Mouse (Mus musculus): ENCODE measurements around the gene Cryl1. TPM values are rescaled to one million over a fixed set of nuclear protein-coding genes. Genes with fewer than 3 reads are reported as not detected.

The Cryl1 gene
- polyA plus RNA-seq, 1 experiment from 2014 or later, result 12.2 TPM

- Histone ChIP-seq H3K36me3 (no peaks in the 10 kb centered on the region), H3K4me3 (replicated peaks) (no peak overlapping the region), H3K27ac (replicated peaks) (no peak overlapping the region), H3K27me3 (replicated peaks) (no peaks in the 10 kb centered on the region), H3K4me2 (no peak overlapping the region), H3K4me1 (no peaks in the 10 kb centered on the region), H3K9ac (replicated peaks) (no peak overlapping the region), H3K9me3 (replicated peaks) (no peaks in the 10 kb centered on the region)
- 65% methylated on average over 1 of the region's 1 CpGs for WGBS
- no peak for ATAC-seq (ENCODE audit: low FRiP score)
Observed at GRCm38 (mm10) chr14:57271861-57272260, 126.5 kb downstream of the Cryl1 start.

- Histone ChIP-seq H3K4me3 (replicated peaks) (no peak overlapping the region), H3K27me3 (replicated peaks) (no peaks in the 10 kb centered on the region), H3K9me3 (replicated peaks) (no peaks in the 10 kb centered on the region), H3K4me1 (no peaks in the 10 kb centered on the region), H3K36me3 (no peaks in the 10 kb centered on the region), H3K9ac (replicated peaks) (no peak overlapping the region), H3K4me2 (no peak overlapping the region), H3K27ac (replicated peaks) (no peak overlapping the region)
- 89% methylated on average over 3 of the region's 3 CpGs for WGBS
- ATAC-seq (ENCODE audit: low FRiP score), result no peak
Observed at GRCm38 (mm10) chr14:57268900-57269299, 129.4 kb downstream of the Cryl1 start.

- Histone ChIP-seq H3K27ac (replicated peaks) (no peak overlapping the region), H3K36me3 (no peaks in the 10 kb centered on the region), H3K9ac (replicated peaks) (no peak overlapping the region), H3K4me3 (replicated peaks) (no peak overlapping the region), H3K27me3 (replicated peaks) (no peaks in the 10 kb centered on the region), H3K9me3 (replicated peaks) (no peaks in the 10 kb centered on the region), H3K4me2 (no peak overlapping the region), H3K4me1 (no peaks in the 10 kb centered on the region)
- no peak for ATAC-seq (ENCODE audit: low FRiP score)
- WGBS, result 92% methylated on average over 3 of the region's 3 CpGs
Observed at GRCm38 (mm10) chr14:57268344-57268743, 130.0 kb downstream of the Cryl1 start.

- 80% methylated on average over 10 of the region's 10 CpGs for WGBS
- Histone ChIP-seq H3K27me3 (replicated peaks) (no peaks in the 10 kb centered on the region), H3K4me1 (no peaks in the 10 kb centered on the region), H3K9ac (replicated peaks) (no peak overlapping the region), H3K4me3 (replicated peaks) (no peak overlapping the region), H3K4me2 (no peak overlapping the region), H3K9me3 (replicated peaks) (no peaks in the 10 kb centered on the region), H3K36me3 (no peaks in the 10 kb centered on the region), H3K27ac (replicated peaks) (no peak overlapping the region)
- no peak for ATAC-seq (ENCODE audit: low FRiP score)
Observed at GRCm38 (mm10) chr14:57263943-57264342, 134.4 kb downstream of the Cryl1 start.

GRCm38 (mm10) chr14:57259341-57259740, 139.0 kb downstream of the Cryl1 start:
- WGBS, result 92% methylated on average over 8 of the region's 8 CpGs
- Histone ChIP-seq H3K27ac (replicated peaks) (no peak overlapping the region), H3K9me3 (replicated peaks) (no peaks in the 10 kb centered on the region), H3K36me3 (no peaks in the 10 kb centered on the region), H3K9ac (replicated peaks) (no peak overlapping the region), H3K4me1 (no peaks in the 10 kb centered on the region), H3K4me2 (no peak overlapping the region), H3K27me3 (replicated peaks) (no peaks in the 10 kb centered on the region), H3K4me3 (replicated peaks) (no peak overlapping the region)
- no peak for ATAC-seq (ENCODE audit: low FRiP score)

- Histone ChIP-seq H3K36me3 (no peaks in the 10 kb centered on the region), H3K27me3 (replicated peaks) (no peaks in the 10 kb centered on the region), H3K27ac (replicated peaks) (no peak overlapping the region), H3K9me3 (replicated peaks) (no peaks in the 10 kb centered on the region), H3K9ac (replicated peaks) (no peak overlapping the region), H3K4me1 (0 out of 2 replicates have a peak, but pooled peaks cover 3% of the 10 kb centered on the region), H3K4me3 (replicated peaks) (no peak overlapping the region), H3K4me2 (no peak overlapping the region)
- no peak for ATAC-seq (ENCODE audit: low FRiP score)
- 57% methylated on average over 3 of the region's 3 CpGs for WGBS
Observed at GRCm38 (mm10) chr14:57248661-57249060, 149.7 kb downstream of the Cryl1 start.

- Histone ChIP-seq H3K9ac (replicated peaks) (no peak overlapping the region), H3K4me2 (no peak overlapping the region), H3K27me3 (replicated peaks) (no peaks in the 10 kb centered on the region), H3K27ac (replicated peaks) (no peak overlapping the region), H3K36me3 (no peaks in the 10 kb centered on the region), H3K4me1 (0 out of 2 replicates have a peak, but pooled peaks cover 3% of the 10 kb centered on the region), H3K9me3 (replicated peaks) (no peaks in the 10 kb centered on the region), H3K4me3 (replicated peaks) (no peak overlapping the region)
- WGBS, result 73% methylated on average over 6 of the region's 6 CpGs
- ATAC-seq (ENCODE audit: low FRiP score), result no peak
Observed at GRCm38 (mm10) chr14:57246575-57246974, 151.8 kb downstream of the Cryl1 start.

- Histone ChIP-seq H3K27me3 (replicated peaks) (no peaks in the 10 kb centered on the region), H3K36me3 (no peaks in the 10 kb centered on the region), H3K27ac (replicated peaks) (no peak overlapping the region), H3K9me3 (replicated peaks) (no peaks in the 10 kb centered on the region), H3K4me1 (0 out of 2 replicates have a peak, but pooled peaks cover 3% of the 10 kb centered on the region), H3K9ac (replicated peaks) (no peak overlapping the region), H3K4me3 (replicated peaks) (no peak overlapping the region), H3K4me2 (no peak overlapping the region)
- WGBS, result 86% methylated on average over 5 of the region's 5 CpGs
- ATAC-seq (ENCODE audit: low FRiP score), result no peak
Observed at GRCm38 (mm10) chr14:57242978-57243377, 155.4 kb downstream of the Cryl1 start.

GRCm38 (mm10) chr14:57235276-57235675, 163.1 kb downstream of the Cryl1 start:
- no peak for ATAC-seq (ENCODE audit: low FRiP score)
- no peak overlapping the region for H3K4me2 ChIP-seq
- H3K9ac ChIP-seq (replicated peaks), result no peak overlapping the region
- H3K4me1 ChIP-seq, result no peaks in the 10 kb centered on the region
- H3K36me3 ChIP-seq, result no peaks in the 10 kb centered on the region
- no peak overlapping the region for H3K4me3 ChIP-seq (replicated peaks)
- 83% methylated on average over 11 of the region's 11 CpGs for WGBS
- H3K27ac ChIP-seq (replicated peaks), result no peak overlapping the region
- no peaks in the 10 kb centered on the region for H3K27me3 ChIP-seq (replicated peaks)
- H3K9me3 ChIP-seq (replicated peaks), result no peaks in the 10 kb centered on the region

- Histone ChIP-seq H3K36me3 (no peaks in the 10 kb centered on the region), H3K4me3 (replicated peaks) (no peak overlapping the region), H3K9ac (replicated peaks) (no peak overlapping the region), H3K27me3 (replicated peaks) (no peaks in the 10 kb centered on the region), H3K4me1 (no peaks in the 10 kb centered on the region), H3K9me3 (replicated peaks) (no peaks in the 10 kb centered on the region), H3K4me2 (no peak overlapping the region), H3K27ac (replicated peaks) (no peak overlapping the region)
- ATAC-seq (ENCODE audit: low FRiP score), result no peak
- WGBS, result 13% methylated on average over 4 of the region's 4 CpGs
Observed at GRCm38 (mm10) chr14:57234711-57235110, 163.6 kb downstream of the Cryl1 start.

GRCm38 (mm10) chr14:57230264-57231015, 167.9 kb downstream of the Cryl1 start:
- WGBS, result 73% methylated on average over 6 of the region's 6 CpGs
- Histone ChIP-seq H3K27me3 (replicated peaks) (no peaks in the 10 kb centered on the region), H3K4me2 (no peak overlapping the region), H3K27ac (replicated peaks) (no peak overlapping the region), H3K9ac (replicated peaks) (no peak overlapping the region), H3K36me3 (no peaks in the 10 kb centered on the region), H3K4me1 (no peaks in the 10 kb centered on the region), H3K9me3 (replicated peaks) (no peaks in the 10 kb centered on the region), H3K4me3 (replicated peaks) (no peak overlapping the region)
- ATAC-seq (ENCODE audit: low FRiP score), result no peak
